Mouse (Mus musculus) midbrain, embryonic 14.5 days (tissue): ENCODE measurements around the gene Oxsr1. TPM values are rescaled to one million over a fixed set of nuclear protein-coding genes. Genes with fewer than 3 reads are reported as not detected.
"Not testable (repeated sequence)": the region's sequence is repeated elsewhere in the genome, so short reads cannot be mapped to it uniquely, and the experiment has no call there.

Experiments used
- ATAC-seq: fragments of 200-750 bp; cut with Nextera tagmentation; 2 replicates; pipeline ENCODE4 v1.8.0; 2017; ENCODE audit warnings: moderate number of reproducible peaks, moderate library complexity; ENCODE audit not compliant: low FRiP score, low TSS enrichment
- DNase-seq: peaks from one replicate; pipeline ENCODE4 v3.0.0-alpha.2; 2015
- H3K27ac ChIP-seq: fragments of 300-500 bp; sonication (generic); replicated peaks from 2 replicates; pipeline ENCODE4 v1.5.1; 2014; ENCODE audit warnings: mild to moderate bottlenecking, low read depth, low read length, moderate library complexity
- H3K27me3 ChIP-seq: fragments of 300-500 bp; sonication (generic); 2 replicates; pipeline ENCODE4 v1.6.1; 2014; ENCODE audit warnings: low read length, control low read depth, mixed read lengths; ENCODE audit not compliant: control insufficient read depth, insufficient read depth
- H3K36me3 ChIP-seq: fragments of 300-500 bp; sonication (generic); 2 replicates; pipeline ENCODE4 v1.6.1; 2014; ENCODE audit warnings: low read length, control low read depth; ENCODE audit not compliant: control insufficient read depth, insufficient read depth
- H3K4me1 ChIP-seq: fragments of 300-500 bp; sonication (generic); 2 replicates; pipeline ENCODE4 v1.6.1; 2014; ENCODE audit warnings: mild to moderate bottlenecking, antibody characterized with exemption, low read length, control low read depth; ENCODE audit not compliant: control insufficient read depth, insufficient read depth
- H3K4me2 ChIP-seq: fragments of 300-500 bp; sonication (generic); 2 replicates; pipeline ENCODE4 v1.6.1; 2014; ENCODE audit warnings: mild to moderate bottlenecking, low read length, moderate library complexity
- H3K4me3 ChIP-seq: fragments of 300-500 bp; sonication (generic); replicated peaks from 2 replicates; pipeline ENCODE4 v1.5.1; 2014; ENCODE audit warnings: low read depth, low read length
- H3K9ac ChIP-seq: fragments of 300-500 bp; sonication (generic); replicated peaks from 2 replicates; pipeline ENCODE4 v1.6.1; 2014; ENCODE audit warnings: mild to moderate bottlenecking, low read length, moderate library complexity
- H3K9me3 ChIP-seq: fragments of 300-500 bp; sonication (generic); 2 replicates; pipeline ENCODE4 v1.6.1; 2016; ENCODE audit warnings: low read length, control low read depth, mixed read lengths; ENCODE audit not compliant: control insufficient read depth
- WGBS: fragments of 180-500 bp; shearing (Covaris S2); extraction: QIAGEN DNeasy Blood & Tissue Kit; methylation state at CpG from one replicate; pipeline ENCODE4 v1.1.7; 2014; 5-methylcytosine and 5-hydroxymethylcytosine counted together
- polyA plus RNA-seq: library from polyadenylated mRNA; unstranded; fragments of >200 nt; fragmentation: Nextera tagmentation; extraction: Ambion mirVana; gene quantifications from 2 replicates; pipeline ENCODE4 v1.2.1, GENCODE M21; 2014

The Oxsr1 gene
- polyA plus RNA-seq, 1 experiment from 2014 or later, result 18.2 TPM

DNA sequence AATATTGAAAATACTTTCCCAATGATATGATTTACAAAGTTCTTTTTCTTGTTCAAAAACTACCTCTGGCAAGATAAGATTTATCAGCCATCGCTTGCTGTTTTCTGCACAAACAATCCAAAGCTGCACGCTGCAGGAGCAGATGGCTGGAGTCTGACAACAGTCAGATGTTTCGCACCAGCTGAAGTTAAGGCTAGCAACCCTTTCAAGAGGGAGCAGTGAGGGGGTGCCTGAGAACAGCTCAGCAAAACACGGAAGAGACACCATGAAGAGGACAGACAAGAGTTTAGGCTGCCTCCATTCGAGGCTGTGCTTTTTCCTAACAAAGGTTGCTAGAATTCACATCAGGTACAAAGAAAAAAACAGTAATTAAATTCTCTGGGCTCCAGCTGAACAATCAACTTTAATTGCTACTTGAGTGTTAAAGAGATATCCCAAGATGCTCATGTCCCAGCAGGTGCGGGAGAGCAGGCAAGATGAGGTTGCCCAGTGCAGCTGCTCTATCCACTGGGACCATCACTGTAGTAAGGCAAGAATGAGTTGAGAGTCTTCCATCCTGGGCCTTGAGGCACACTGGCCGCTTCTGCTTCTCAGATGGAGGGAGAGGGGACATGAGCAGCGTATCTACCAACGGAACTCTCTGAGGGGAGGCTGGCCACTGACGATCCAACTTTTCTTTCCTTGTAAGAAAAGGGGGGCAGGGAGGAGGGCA is 81.8 kb downstream of the Oxsr1 start:
- Histone ChIP-seq H3K36me3 (peaks cover 44% of the 10 kb centered on the region), H3K27ac (no peak overlapping the region), H3K9ac (no peak overlapping the region), H3K4me2 (no peak overlapping the region), H3K4me1 (no peaks in the 10 kb centered on the region), H3K9me3 (no peaks in the 10 kb centered on the region), H3K27me3 (no peaks in the 10 kb centered on the region), H3K4me3 (no peak overlapping the region)
- ATAC-seq (no peak), DNase-seq (no peak)
- 91% methylated on average over 10 of the region's 10 CpGs for WGBS

DNA sequence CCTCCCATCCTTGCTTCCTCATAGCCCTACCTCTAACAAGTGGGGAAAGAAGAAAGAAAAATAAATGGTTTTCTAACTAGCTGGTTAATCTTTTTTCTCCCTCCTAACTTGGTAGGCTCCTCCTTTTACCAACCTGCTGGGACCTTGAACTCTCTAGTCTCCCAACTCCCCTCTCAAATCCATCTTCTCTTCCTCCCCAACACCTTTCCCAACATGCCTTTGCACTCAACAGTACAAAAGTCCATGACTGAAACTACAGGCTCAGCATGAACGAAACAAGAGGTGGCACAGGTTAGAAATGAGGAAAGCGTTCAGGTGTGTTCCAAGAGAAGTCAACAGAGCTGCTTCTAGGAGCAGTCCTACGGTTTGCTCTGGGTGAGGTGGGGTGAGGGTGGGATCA is 83.0 kb downstream of the Oxsr1 start:
- Histone ChIP-seq H3K4me1 (no peaks in the 10 kb centered on the region), H3K9ac (no peak overlapping the region), H3K36me3 (peaks cover 41% of the 10 kb centered on the region), H3K4me3 (no peak overlapping the region), H3K4me2 (no peak overlapping the region), H3K27ac (no peak overlapping the region), H3K27me3 (no peaks in the 10 kb centered on the region), H3K9me3 (no peaks in the 10 kb centered on the region)
- DNase-seq, result no peak
- no peak for ATAC-seq
- WGBS, result 98% methylated on average over 3 of the region's 3 CpGs

DNA sequence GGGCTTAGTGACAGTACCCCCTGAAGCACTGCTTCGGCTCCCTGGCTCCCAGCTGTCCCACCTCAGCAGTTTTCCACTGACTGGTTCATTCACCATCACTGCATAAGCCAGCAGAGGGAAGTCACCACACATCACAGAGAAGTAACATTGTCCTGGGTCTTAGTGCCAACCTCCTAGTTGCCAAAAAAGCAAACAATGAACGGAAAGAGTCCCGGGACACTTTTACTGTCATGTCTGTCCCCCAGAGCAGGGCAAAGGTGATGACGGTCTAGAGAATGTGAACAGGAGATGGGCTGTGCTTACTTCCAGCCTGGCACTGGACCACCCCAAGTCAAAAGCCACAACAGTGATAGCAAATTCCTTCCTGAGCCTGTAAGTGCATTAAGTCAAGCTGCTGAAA is 83.4 kb downstream of the Oxsr1 start:
- ATAC-seq (no peak), DNase-seq (no peak)
- H3K4me3 ChIP-seq, result no peak overlapping the region
- H3K9me3 ChIP-seq, result no peaks in the 10 kb centered on the region
- H3K36me3 ChIP-seq, result peaks cover 36% of the 10 kb centered on the region
- H3K27me3 ChIP-seq, result no peaks in the 10 kb centered on the region
- no peak overlapping the region for H3K4me2 ChIP-seq
- no peak overlapping the region for H3K27ac ChIP-seq
- no peaks in the 10 kb centered on the region for H3K4me1 ChIP-seq
- 95% methylated on average over 4 of the region's 4 CpGs for WGBS
- H3K9ac ChIP-seq, result no peak overlapping the region

DNA sequence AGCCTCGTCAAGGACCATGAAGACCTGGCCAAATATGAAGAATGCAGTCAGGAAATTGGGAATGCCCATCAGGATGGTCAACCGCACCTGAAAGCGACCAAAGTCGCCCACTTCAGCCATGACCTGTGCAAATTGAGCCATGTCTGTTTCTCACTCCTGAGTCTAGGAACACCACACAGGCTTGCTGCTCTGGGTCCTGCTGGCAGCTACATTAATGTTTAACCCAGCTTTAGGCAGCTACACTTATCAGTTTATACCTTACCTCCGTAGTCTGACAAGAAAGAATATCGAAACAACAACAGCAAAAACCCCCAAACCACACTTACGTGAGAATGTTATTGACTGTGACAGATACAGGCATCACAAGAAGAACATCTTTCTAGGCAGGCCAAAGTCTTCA is 90.7 kb downstream of the Oxsr1 start:
- Histone ChIP-seq H3K4me3 (no peak overlapping the region), H3K4me2 (no peak overlapping the region), H3K9me3 (no peaks in the 10 kb centered on the region), H3K4me1 (no peaks in the 10 kb centered on the region), H3K27me3 (no peaks in the 10 kb centered on the region), H3K27ac (no peak overlapping the region), H3K36me3 (peaks cover 5% of the 10 kb centered on the region; the same call in 1 of the 2 replicates), H3K9ac (no peak overlapping the region)
- ATAC-seq (no peak), DNase-seq (no peak)
- 94% methylated on average over 7 of the region's 7 CpGs for WGBS

DNA sequence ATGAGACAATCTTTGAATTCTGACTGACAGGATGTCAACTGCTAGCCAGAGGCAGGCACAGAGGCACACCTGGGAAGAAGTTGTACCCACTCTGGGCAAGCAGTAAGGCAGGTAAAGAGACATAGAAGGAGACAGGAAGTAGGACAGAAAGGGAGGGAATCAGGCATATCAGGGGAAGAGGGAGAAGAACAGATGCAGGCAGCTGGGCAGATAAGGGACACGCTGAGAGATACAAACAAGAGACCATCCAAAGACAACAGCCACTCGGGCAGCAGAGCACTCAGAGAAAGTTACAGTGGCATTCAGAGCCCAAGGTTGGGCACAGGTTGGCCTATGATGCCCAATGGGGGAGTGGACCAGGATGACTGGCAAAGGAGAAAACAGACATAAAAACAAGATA is 91.4 kb downstream of the Oxsr1 start:
- H3K27me3 ChIP-seq, result no peaks in the 10 kb centered on the region
- H3K4me2 ChIP-seq, result no peak overlapping the region
- no peak overlapping the region for H3K9ac ChIP-seq
- ATAC-seq (no peak), DNase-seq (no peak)
- no peak overlapping the region for H3K4me3 ChIP-seq
- 80% methylated on average over 2 of the region's 2 CpGs for WGBS
- H3K4me1 ChIP-seq, result no peaks in the 10 kb centered on the region
- peaks cover 5% of the 10 kb centered on the region; the same call in 1 of the 2 replicates for H3K36me3 ChIP-seq
- no peaks in the 10 kb centered on the region for H3K9me3 ChIP-seq
- no peak overlapping the region for H3K27ac ChIP-seq

DNA sequence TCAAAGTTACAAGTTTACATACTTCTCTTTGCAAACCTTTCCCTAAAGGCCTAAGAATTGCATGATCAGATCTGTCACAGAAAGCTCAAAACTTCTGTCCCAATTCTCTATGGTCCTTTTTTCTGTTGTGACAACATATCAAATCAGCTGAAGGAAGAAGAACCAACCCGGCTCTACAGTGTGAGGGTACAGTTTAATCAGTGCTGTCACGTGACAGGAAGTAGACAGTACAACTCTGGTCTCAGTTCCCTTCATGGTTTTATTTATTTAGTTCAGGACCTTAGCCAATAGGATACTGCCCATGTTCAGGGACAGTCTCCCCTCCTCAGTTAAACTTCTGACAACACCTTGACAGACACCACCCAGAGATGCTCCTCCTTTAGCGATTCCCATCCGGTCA is 102.0 kb downstream of the Oxsr1 start:
- ATAC-seq (no peak), DNase-seq (no peak)
- H3K36me3 ChIP-seq, result 0 out of 2 replicates have a peak, but pooled peaks cover 3% of the 10 kb centered on the region
- no peak overlapping the region for H3K4me3 ChIP-seq
- no peaks in the 10 kb centered on the region for H3K4me1 ChIP-seq
- H3K9ac ChIP-seq, result no peak overlapping the region
- no peaks in the 10 kb centered on the region for H3K9me3 ChIP-seq
- H3K27me3 ChIP-seq, result no peaks in the 10 kb centered on the region
- no peak overlapping the region for H3K4me2 ChIP-seq
- no peak overlapping the region for H3K27ac ChIP-seq
- WGBS, result 93% methylated on average over 4 of the region's 4 CpGs

DNA sequence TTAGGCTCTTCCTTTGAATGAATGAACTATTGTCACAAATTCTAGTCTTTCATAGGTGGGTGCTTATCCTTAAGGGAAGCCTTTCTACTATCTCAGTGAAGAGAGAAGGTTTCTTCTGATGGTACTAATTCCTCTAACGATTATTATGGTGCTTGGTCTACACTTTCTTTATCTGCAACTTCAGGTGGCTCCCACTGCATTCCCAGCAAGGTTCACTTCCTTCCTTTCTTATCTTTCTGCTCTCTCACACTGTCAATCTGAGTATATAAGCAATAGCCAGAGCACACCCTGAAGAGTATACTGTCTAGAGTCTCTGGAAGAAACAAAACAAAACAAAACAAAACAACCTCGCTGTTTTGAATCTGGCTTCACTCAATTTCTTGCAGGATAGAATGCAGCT is 102.6 kb downstream of the Oxsr1 start:
- 93% methylated on average over 2 of the region's 2 CpGs for WGBS

DNA sequence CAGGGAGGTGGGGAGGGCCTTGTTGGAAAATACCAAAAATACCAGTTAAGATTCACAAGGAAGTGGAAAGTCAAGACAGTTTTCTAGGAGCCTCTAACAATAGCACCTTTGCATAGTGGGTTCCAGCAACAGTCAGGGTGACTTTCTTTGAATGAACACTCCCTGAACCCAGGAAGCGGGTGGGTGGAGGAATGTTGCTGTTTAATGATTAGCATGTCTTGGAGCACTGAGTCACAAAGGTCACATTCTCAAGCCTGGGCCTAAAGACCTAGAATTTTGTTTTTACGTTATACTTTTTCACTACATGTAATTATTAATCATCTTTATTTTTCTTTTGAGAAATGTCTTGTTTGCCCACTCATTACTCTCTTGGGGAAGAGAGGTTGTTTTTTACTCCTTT is 106.9 kb downstream of the Oxsr1 start:
- DNase-seq, H3K4me1 ChIP-seq, H3K9ac ChIP-seq, ATAC-seq, H3K4me2 ChIP-seq, H3K27ac ChIP-seq, H3K36me3 ChIP-seq, H3K27me3 ChIP-seq, H3K9me3 ChIP-seq, H3K4me3 ChIP-seq: not testable (repeated sequence)
- WGBS, result 91% methylated on average over 2 of the region's 2 CpGs

More for the DNA sequence above, 102.6 kb downstream of the Oxsr1 start:
- Histone ChIP-seq H3K4me3 (no peak overlapping the region), H3K27me3 (no peaks in the 10 kb centered on the region), H3K4me2 (no peak overlapping the region), H3K9me3 (no peaks in the 10 kb centered on the region), H3K9ac (no peak overlapping the region), H3K27ac (no peak overlapping the region), H3K4me1 (no peaks in the 10 kb centered on the region), H3K36me3 (0 out of 2 replicates have a peak, but pooled peaks cover 2% of the 10 kb centered on the region)
- DNase-seq (no peak), ATAC-seq (no peak)

DNA sequence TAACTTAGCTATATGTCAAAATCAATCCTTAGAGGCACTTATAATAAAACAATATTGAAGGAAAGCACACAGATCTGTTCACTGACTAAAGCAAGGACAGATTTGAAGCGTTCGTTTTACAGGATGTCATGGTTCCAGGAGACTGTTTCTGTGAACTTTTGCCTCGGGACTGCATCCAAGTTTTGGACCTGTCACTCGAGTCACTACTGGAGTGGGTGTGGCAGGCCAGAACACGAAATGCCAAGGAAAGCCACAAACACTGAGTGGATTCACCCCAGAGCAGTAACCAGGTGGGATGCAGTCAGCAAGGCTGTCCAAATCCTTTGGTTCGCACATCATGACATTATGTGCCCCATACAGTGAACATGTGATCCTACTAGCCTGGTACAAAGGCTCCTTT is 107.6 kb downstream of the Oxsr1 start:
- no peak overlapping the region for H3K4me3 ChIP-seq
- WGBS, result 93% methylated on average over 6 of the region's 6 CpGs
- H3K4me2 ChIP-seq, result no peak overlapping the region
- 0 out of 2 replicates have a peak, but pooled peaks cover 2% of the 10 kb centered on the region for H3K36me3 ChIP-seq
- no peak for DNase-seq
- no peaks in the 10 kb centered on the region for H3K9me3 ChIP-seq
- ATAC-seq, result no peak
- no peak overlapping the region for H3K27ac ChIP-seq
- H3K9ac ChIP-seq, result no peak overlapping the region
- H3K4me1 ChIP-seq, result no peaks in the 10 kb centered on the region
- no peaks in the 10 kb centered on the region for H3K27me3 ChIP-seq
